Mouse (Mus musculus) layer of hippocampus, postnatal 25 days (tissue): ENCODE measurements at regions not wholly inside any gene's neighbourhood (a gene's known extent, or its start where the extent isn't known, plus 50 kb on each side); places are given as distances from the start of the nearest gene placed in this dataset.

Experiments used
- DNase-seq, 2 experiments: peaks; one replicate each; pipeline ENCODE4 v3.0.0; 2022; ENCODE audit warnings: mixed read lengths in 2 of 2, low spot score in 1 of 2; ENCODE audit errors: extremely low spot score in 1 of 2

- DNase-seq: no peak
These were observed 309.3 kb downstream of the 4933412E24Rik start for GRCm38 (mm10) chr15:59707081-59707480.
